Mouse (Mus musculus): ENCODE data around the gene Gm29666. TPM values are rescaled to one million over a fixed set of nuclear protein-coding genes. Genes with fewer than 3 reads are reported as not detected.

The Gm29666 gene
- polyA plus RNA-seq, 1 experiment, result not detected

- no peaks in the 10 kb centered on the region for H3K4me1 ChIP-seq (ENCODE audit: control insufficient read depth, insufficient read depth, low read length)
- TF ChIP-seq CTCF (IDR thresholded peaks at IDR 0.05; ENCODE audit: insufficient read depth, low read depth, low read length) (no peak), POLR2A (IDR thresholded peaks at IDR 0.05; ENCODE audit: insufficient read depth, low read depth, low read length) (no peak)
- no peak overlapping the region for H3K4me3 ChIP-seq (ENCODE audit: insufficient read depth, low read depth, low read length)
- no peak overlapping the region for H3K27ac ChIP-seq (ENCODE audit: insufficient read depth, low read depth, low read length)
- WGBS, result 51% methylated on average over 3 of the region's 3 CpGs
These were observed 28.6 kb downstream of the Gm29666 start for GRCm38 (mm10) chr15:84891246-84891645.

GRCm38 (mm10) chr15:84888066-84888465 lies 31.8 kb downstream of the Gm29666 start:
- Histone ChIP-seq H3K4me3 (ENCODE audit: insufficient read depth, low read depth, low read length) (no peak overlapping the region), H3K27ac (ENCODE audit: insufficient read depth, low read depth, low read length) (no peak overlapping the region), H3K4me1 (ENCODE audit: control insufficient read depth, insufficient read depth, low read length) (no peaks in the 10 kb centered on the region)
- 65% methylated on average over 12 of the region's 12 CpGs for WGBS
- TF ChIP-seq CTCF (IDR thresholded peaks at IDR 0.05; ENCODE audit: insufficient read depth, low read depth, low read length), result no peak

DNA sequence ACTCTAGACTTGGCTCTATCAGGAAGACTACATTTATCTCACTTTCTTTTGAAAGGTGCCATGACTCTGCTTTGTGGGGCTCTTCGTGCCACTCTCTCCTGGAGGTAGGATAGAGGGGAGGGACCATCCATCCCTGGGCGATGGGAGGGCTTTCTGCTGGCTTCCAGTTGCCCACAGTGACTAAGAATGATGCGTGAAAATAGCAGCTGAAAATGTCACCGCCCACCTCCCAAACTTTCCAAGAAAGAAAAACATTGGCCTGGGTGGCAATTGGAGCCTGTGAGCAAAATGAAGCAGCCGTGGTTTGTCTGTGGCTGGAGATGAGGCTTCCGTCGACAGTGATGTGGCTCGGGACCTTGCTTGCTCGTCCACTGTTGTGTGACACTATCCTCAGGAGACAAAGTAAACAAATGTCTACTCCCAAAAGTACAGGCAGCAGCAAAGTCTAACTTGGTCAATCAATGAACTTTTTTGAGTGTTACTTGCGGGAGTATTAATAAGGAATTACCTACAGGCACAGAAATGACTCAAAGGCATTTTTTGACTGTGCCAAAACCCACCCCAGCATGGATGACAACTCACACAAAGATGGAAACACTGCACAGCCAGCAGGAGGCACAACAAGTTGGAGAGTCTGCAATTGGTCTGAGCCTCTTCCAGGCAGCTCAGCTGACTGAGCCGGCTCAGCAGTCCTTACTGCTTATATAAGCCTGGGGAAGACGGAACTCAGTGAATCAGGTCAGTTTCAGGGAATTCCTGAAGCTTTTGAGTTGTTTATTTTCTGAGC lies 42.6 kb downstream of the Gm29666 start:
- Histone ChIP-seq H3K4me3 (ENCODE audit: insufficient read depth, low read depth, low read length) (no peak overlapping the region), H3K27ac (ENCODE audit: insufficient read depth, low read depth, low read length) (no peak overlapping the region), H3K4me1 (ENCODE audit: control insufficient read depth, insufficient read depth, low read length) (peaks cover 7% of the 10 kb centered on the region)
- TF ChIP-seq POLR2A (IDR thresholded peaks at IDR 0.05; ENCODE audit: insufficient read depth, low read depth, low read length) (no peak), CTCF (IDR thresholded peaks at IDR 0.05; ENCODE audit: insufficient read depth, low read depth, low read length) (no peak)
- WGBS, result 74% methylated on average over 12 of the region's 12 CpGs

DNA sequence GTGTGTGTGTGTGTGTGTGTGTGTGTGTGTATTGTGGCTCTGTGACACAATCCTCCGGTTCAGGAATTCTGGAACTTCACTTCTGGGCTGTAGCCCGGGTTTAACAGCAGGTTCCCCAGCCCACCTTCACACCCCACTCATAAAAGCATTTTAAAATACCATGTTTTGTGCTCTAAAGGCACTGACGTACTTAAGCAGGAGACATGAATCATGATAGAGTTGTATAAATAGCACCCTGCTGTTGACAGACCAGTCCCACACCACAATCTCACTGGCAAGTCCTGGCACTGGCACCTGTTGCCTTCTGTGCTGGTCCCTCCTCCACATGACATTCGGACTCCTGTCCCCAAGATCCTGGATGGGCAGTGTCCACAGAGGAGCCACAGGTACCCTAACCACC lies 46.0 kb downstream of the Gm29666 start:
- peaks cover 7% of the 10 kb centered on the region for H3K4me1 ChIP-seq (ENCODE audit: control insufficient read depth, insufficient read depth, low read length)
- WGBS, result 66% methylated on average over 4 of the region's 4 CpGs
- no peak overlapping the region for H3K27ac ChIP-seq (ENCODE audit: insufficient read depth, low read depth, low read length)
- H3K4me3 ChIP-seq (ENCODE audit: insufficient read depth, low read depth, low read length), result no peak overlapping the region
- no peak for TF ChIP-seq CTCF (IDR thresholded peaks at IDR 0.05; ENCODE audit: insufficient read depth, low read depth, low read length)
- no peak for TF ChIP-seq POLR2A (IDR thresholded peaks at IDR 0.05; ENCODE audit: insufficient read depth, low read depth, low read length)

GRCm38 (mm10) chr15:84873079-84873478 lies 46.8 kb downstream of the Gm29666 start:
- Histone ChIP-seq H3K4me1 (ENCODE audit: control insufficient read depth, insufficient read depth, low read length) (peaks cover 7% of the 10 kb centered on the region), H3K27ac (ENCODE audit: insufficient read depth, low read depth, low read length) (no peak overlapping the region), H3K4me3 (ENCODE audit: insufficient read depth, low read depth, low read length) (no peak overlapping the region)
- WGBS, result 59% methylated on average over 11 of the region's 11 CpGs
- TF ChIP-seq POLR2A (IDR thresholded peaks at IDR 0.05; ENCODE audit: insufficient read depth, low read depth, low read length) (no peak), CTCF (IDR thresholded peaks at IDR 0.05; ENCODE audit: insufficient read depth, low read depth, low read length) (no peak)

DNA sequence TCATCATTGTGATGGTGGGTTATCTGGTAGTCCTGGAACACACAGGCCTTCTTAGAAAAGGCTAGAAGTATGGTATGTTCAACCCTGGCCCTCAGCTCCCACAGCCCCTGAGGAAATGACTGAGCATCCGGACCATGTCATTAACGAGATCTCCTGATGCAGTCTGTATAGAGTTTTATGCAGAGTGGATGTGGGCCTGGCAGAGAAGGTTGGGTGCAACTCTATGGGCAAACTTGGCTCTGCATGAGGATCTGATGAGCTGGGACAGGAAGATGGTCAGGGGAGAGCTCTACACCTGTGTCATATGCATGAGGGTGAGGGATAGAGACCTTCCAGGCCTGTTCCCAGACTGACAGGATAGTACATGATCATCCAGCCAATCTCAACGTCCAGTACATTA lies 48.0 kb downstream of the Gm29666 start:
- H3K4me3 ChIP-seq (ENCODE audit: insufficient read depth, low read depth, low read length), result no peak overlapping the region
- no peak overlapping the region for H3K27ac ChIP-seq (ENCODE audit: insufficient read depth, low read depth, low read length)
- no peak for TF ChIP-seq POLR2A (IDR thresholded peaks at IDR 0.05; ENCODE audit: insufficient read depth, low read depth, low read length)
- TF ChIP-seq CTCF (IDR thresholded peaks at IDR 0.05; ENCODE audit: insufficient read depth, low read depth, low read length), result no peak
- WGBS, result 81% methylated on average over 3 of the region's 3 CpGs
- peaks cover 3% of the 10 kb centered on the region for H3K4me1 ChIP-seq (ENCODE audit: control insufficient read depth, insufficient read depth, low read length)

GRCm38 (mm10) chr15:84861911-84862310 lies 57.9 kb downstream of the Gm29666 start:
- peaks cover 13% of the 10 kb centered on the region for H3K4me1 ChIP-seq (ENCODE audit: control insufficient read depth, insufficient read depth, low read length)
- 43% methylated on average over 8 of the region's 8 CpGs for WGBS
- H3K27ac ChIP-seq (ENCODE audit: insufficient read depth, low read depth, low read length), result no peak overlapping the region
- H3K4me3 ChIP-seq (ENCODE audit: insufficient read depth, low read depth, low read length), result no peak overlapping the region
- TF ChIP-seq CTCF (IDR thresholded peaks at IDR 0.05; ENCODE audit: insufficient read depth, low read depth, low read length) (no peak), POLR2A (IDR thresholded peaks at IDR 0.05; ENCODE audit: insufficient read depth, low read depth, low read length) (no peak)

Other genes with a start within 250 kb of the Gm29666 start
- gene Arhgap8, start 200.0 kb downstream of the Gm29666 start, polyA plus RNA-seq (2012; ENCODE audit: insufficient read depth, insufficient read length, low replicate concordance, missing spikeins), result not detected in 2 replicates
- not detected in 2 replicates for gene Phf21b, start 64.0 kb downstream of the Gm29666 start, polyA plus RNA-seq (2012; ENCODE audit: insufficient read depth, insufficient read length, low replicate concordance, missing spikeins)
- 69.3 TPM in 1 of 2 replicates, not detected in the other for gene Nup50, start 3.4 kb upstream of the Gm29666 start, polyA plus RNA-seq (2012; ENCODE audit: insufficient read depth, insufficient read length, low replicate concordance, missing spikeins)
- gene 5031439G07Rik, start 68.5 kb upstream of the Gm29666 start, polyA plus RNA-seq (2012; ENCODE audit: insufficient read depth, insufficient read length, low replicate concordance, missing spikeins), result not detected in 2 replicates
- not detected in 2 replicates for gene Upk3a, start 97.1 kb upstream of the Gm29666 start, polyA plus RNA-seq (2012; ENCODE audit: insufficient read depth, insufficient read length, low replicate concordance, missing spikeins)
- gene Fam118a, start 108.9 kb upstream of the Gm29666 start, polyA plus RNA-seq (2012; ENCODE audit: insufficient read depth, insufficient read length, low replicate concordance, missing spikeins), result not detected in 2 replicates
- gene Smc1b, start 211.9 kb upstream of the Gm29666 start, polyA plus RNA-seq (2012; ENCODE audit: insufficient read depth, insufficient read length, low replicate concordance, missing spikeins), result not detected in 2 replicates
- gene Ribc2, start 212.0 kb upstream of the Gm29666 start, polyA plus RNA-seq (2012; ENCODE audit: insufficient read depth, insufficient read length, low replicate concordance, missing spikeins), result not detected in 2 replicates

All from olfactory bulb, adult 2 months (tissue).